Mouse (Mus musculus) forebrain, embryonic 13.5 days (tissue): ENCODE data around the gene Gbf1. TPM values are rescaled to one million over a fixed set of nuclear protein-coding genes. Genes with fewer than 3 reads are reported as not detected.
A peak's percentile ranks its signal among the peaks of the same experiment; 100 is the strongest.

Source experiments
- ATAC-seq: fragments of 200-750 bp; cut with Nextera tagmentation; 2 replicates; pipeline ENCODE4 v1.8.0; 2017
- H3K27ac ChIP-seq: fragments of 300-500 bp; sonication (generic); 2 replicates; pipeline ENCODE4 v1.5.1; 2015; ENCODE audit warnings: inconsistent platforms, mild to moderate bottlenecking, moderate library complexity
- H3K27me3 ChIP-seq: fragments of 300-500 bp; sonication (generic); 2 replicates; pipeline ENCODE4 v1.6.1; 2015; ENCODE audit warnings: mild to moderate bottlenecking, inconsistent platforms
- H3K36me3 ChIP-seq: fragments of 300-500 bp; sonication (generic); 2 replicates; pipeline ENCODE4 v1.6.1; 2015; ENCODE audit warnings: mild to moderate bottlenecking, inconsistent platforms; ENCODE audit not compliant: poor library complexity, severe bottlenecking
- H3K4me1 ChIP-seq: fragments of 300-500 bp; sonication (generic); 2 replicates; pipeline ENCODE4 v1.6.1; 2015; ENCODE audit warnings: inconsistent platforms
- H3K4me2 ChIP-seq: fragments of 300-500 bp; sonication (generic); 2 replicates; pipeline ENCODE4 v1.6.1; 2015; ENCODE audit warnings: inconsistent platforms, mild to moderate bottlenecking, moderate library complexity
- H3K4me3 ChIP-seq: fragments of 300-500 bp; sonication (generic); 2 replicates; pipeline ENCODE4 v1.5.1; 2015; ENCODE audit warnings: mild to moderate bottlenecking, inconsistent platforms
- H3K9ac ChIP-seq: fragments of 300-500 bp; sonication (generic); 2 replicates; pipeline ENCODE4 v1.6.1; 2015; ENCODE audit warnings: mild to moderate bottlenecking, inconsistent platforms
- H3K9me3 ChIP-seq: fragments of 300-500 bp; sonication (generic); replicated peaks from 2 replicates; pipeline ENCODE4 v1.6.1; 2016; ENCODE audit warnings: inconsistent platforms
- WGBS: fragments of 180-500 bp; shearing (Covaris S2); methylation state at CpG from one replicate; pipeline ENCODE4 v1.1.7; 2015; 5-methylcytosine and 5-hydroxymethylcytosine counted together
- polyA plus RNA-seq: library from polyadenylated mRNA; unstranded; fragments of >200 nt; fragmentation: Nextera tagmentation; extraction: Ambion mirVana; gene quantifications from 2 replicates; pipeline ENCODE4 v1.2.1, GENCODE M21; 2015

The Gbf1 gene
- polyA plus RNA-seq, 1 experiment from 2014 or later: 54.4 TPM

- H3K27me3 ChIP-seq: peaks cover 42% of the 10 kb centered on the region
These were observed 153.3 kb downstream of the Gbf1 start for GRCm38 (mm10) chr19:46305432-46306267.

GRCm38 (mm10) chr19:46306268-46306610, 153.9 kb downstream of the Gbf1 start:
- ATAC-seq: no peak
- Histone ChIP-seq H3K4me3 (peak overlapping the region; percentile 56; the same call in 1 of the 2 replicates), H3K9ac (0 out of 2 replicates have a peak overlapping the region, but pooled peaks have one; percentile 12), H3K27ac (no peak overlapping the region), H3K9me3 (no peaks in the 10 kb centered on the region), H3K4me2 (peak overlapping the region; percentile 94), H3K4me1 (peaks cover 28% of the 10 kb centered on the region), H3K36me3 (0 out of 2 replicates have a peak, but pooled peaks cover 4% of the 10 kb centered on the region), H3K27me3 (peaks cover 42% of the 10 kb centered on the region)
- WGBS: 53% methylated on average over 5 of the region's 5 CpGs

More at GRCm38 (mm10) chr19:46305432-46306267, 153.3 kb downstream of the Gbf1 start:
- Histone ChIP-seq H3K27ac (no peak overlapping the region), H3K4me3 (peak overlapping the region; percentile 56), H3K9ac (peak overlapping the region; percentile 69), H3K9me3 (no peaks in the 10 kb centered on the region), H3K36me3 (no peaks in the 10 kb centered on the region), H3K4me1 (peaks cover 28% of the 10 kb centered on the region), H3K4me2 (peak overlapping the region; percentile 94)
- WGBS: under 1% methylated on average over 42 of the region's 43 CpGs
- ATAC-seq: peak; percentile 44

- no peak for ATAC-seq
- H3K9ac ChIP-seq: no peak overlapping the region
- H3K4me1 ChIP-seq: peaks cover 28% of the 10 kb centered on the region
- H3K4me2 ChIP-seq: no peak overlapping the region
- no peaks in the 10 kb centered on the region for H3K9me3 ChIP-seq
- H3K4me3 ChIP-seq: no peak overlapping the region
- H3K27ac ChIP-seq: no peak overlapping the region
- peaks cover 8% of the 10 kb centered on the region; the same call in 1 of the 2 replicates for H3K36me3 ChIP-seq
- WGBS: 90% methylated on average over 9 of the region's 9 CpGs
- H3K27me3 ChIP-seq: peaks cover 42% of the 10 kb centered on the region
These were observed 154.5 kb downstream of the Gbf1 start for GRCm38 (mm10) chr19:46306751-46307289.

- Histone ChIP-seq H3K36me3 (peaks cover 17% of the 10 kb centered on the region; the same call in 1 of the 2 replicates), H3K27me3 (peaks cover 46% of the 10 kb centered on the region), H3K4me2 (no peak overlapping the region), H3K9ac (no peak overlapping the region), H3K4me1 (peaks cover 28% of the 10 kb centered on the region), H3K27ac (no peak overlapping the region), H3K9me3 (no peaks in the 10 kb centered on the region), H3K4me3 (no peak overlapping the region)
- 76% methylated on average over 16 of the region's 16 CpGs for WGBS
- ATAC-seq: no peak
These were observed 155.5 kb downstream of the Gbf1 start for GRCm38 (mm10) chr19:46307781-46308180.

- WGBS: 53% methylated on average over 16 of the region's 16 CpGs
- H3K4me3 ChIP-seq: peak overlapping the region; percentile 42
- H3K4me1 ChIP-seq: peaks cover 28% of the 10 kb centered on the region
- peaks cover 20% of the 10 kb centered on the region; the same call in 1 of the 2 replicates for H3K36me3 ChIP-seq
- H3K27me3 ChIP-seq: peaks cover 51% of the 10 kb centered on the region
- no peak for ATAC-seq
- no peak overlapping the region for H3K27ac ChIP-seq
- H3K4me2 ChIP-seq: peak overlapping the region; percentile 82
- no peak overlapping the region for H3K9ac ChIP-seq
- H3K9me3 ChIP-seq: no peaks in the 10 kb centered on the region
These were observed 156.0 kb downstream of the Gbf1 start for GRCm38 (mm10) chr19:46308303-46308702.

GRCm38 (mm10) chr19:46308706-46309435, 156.6 kb downstream of the Gbf1 start:
- peak overlapping the region; percentile 82 for H3K4me2 ChIP-seq
- peak; percentile 76 for ATAC-seq
- H3K9me3 ChIP-seq: no peaks in the 10 kb centered on the region
- H3K27ac ChIP-seq: no peak overlapping the region
- H3K36me3 ChIP-seq: peaks cover 20% of the 10 kb centered on the region; the same call in 1 of the 2 replicates
- peak overlapping the region; percentile 64 for H3K9ac ChIP-seq
- 1% methylated on average over 47 of the region's 47 CpGs for WGBS
- peaks cover 28% of the 10 kb centered on the region for H3K4me1 ChIP-seq
- peak overlapping the region; percentile 42 for H3K4me3 ChIP-seq
- peaks cover 57% of the 10 kb centered on the region for H3K27me3 ChIP-seq

- H3K27ac ChIP-seq: no peak overlapping the region
- ATAC-seq: no peak
- H3K4me1 ChIP-seq: peaks cover 19% of the 10 kb centered on the region
- no peak overlapping the region for H3K9ac ChIP-seq
- H3K36me3 ChIP-seq: peaks cover 20% of the 10 kb centered on the region; the same call in 1 of the 2 replicates
- 85% methylated on average over 21 of the region's 21 CpGs for WGBS
- H3K27me3 ChIP-seq: peaks cover 63% of the 10 kb centered on the region
- H3K4me3 ChIP-seq: no peak overlapping the region
- no peaks in the 10 kb centered on the region for H3K9me3 ChIP-seq
- no peak overlapping the region for H3K4me2 ChIP-seq
These were observed 157.5 kb downstream of the Gbf1 start for GRCm38 (mm10) chr19:46309651-46310305.

- Histone ChIP-seq H3K4me1 (peaks cover 13% of the 10 kb centered on the region), H3K27me3 (peaks cover 64% of the 10 kb centered on the region), H3K4me2 (no peak overlapping the region), H3K9me3 (no peaks in the 10 kb centered on the region), H3K27ac (no peak overlapping the region), H3K36me3 (peaks cover 20% of the 10 kb centered on the region; the same call in 1 of the 2 replicates), H3K9ac (no peak overlapping the region), H3K4me3 (no peak overlapping the region)
- ATAC-seq: no peak
- WGBS: 83% methylated on average over 11 of the region's 12 CpGs
These were observed 158.1 kb downstream of the Gbf1 start for GRCm38 (mm10) chr19:46310312-46310865.

- Histone ChIP-seq H3K9me3 (no peaks in the 10 kb centered on the region), H3K4me2 (no peak overlapping the region), H3K36me3 (peaks cover 20% of the 10 kb centered on the region; the same call in 1 of the 2 replicates), H3K27ac (no peak overlapping the region), H3K27me3 (peaks cover 64% of the 10 kb centered on the region), H3K4me3 (no peak overlapping the region), H3K9ac (no peak overlapping the region), H3K4me1 (peaks cover 8% of the 10 kb centered on the region)
- ATAC-seq: no peak
- WGBS: 88% methylated on average over 9 of the region's 9 CpGs
These were observed 159.0 kb downstream of the Gbf1 start for GRCm38 (mm10) chr19:46311341-46311740.

- Histone ChIP-seq H3K4me2 (no peak overlapping the region), H3K9me3 (no peaks in the 10 kb centered on the region), H3K27me3 (peaks cover 64% of the 10 kb centered on the region), H3K4me1 (peaks cover 20% of the 10 kb centered on the region), H3K9ac (no peak overlapping the region), H3K36me3 (peaks cover 20% of the 10 kb centered on the region; the same call in 1 of the 2 replicates), H3K4me3 (no peak overlapping the region), H3K27ac (no peak overlapping the region)
- 91% methylated on average over 21 of the region's 21 CpGs for WGBS
- no peak for ATAC-seq
These were observed 160.3 kb downstream of the Gbf1 start for GRCm38 (mm10) chr19:46312566-46312965.

GRCm38 (mm10) chr19:46313116-46313515, 160.8 kb downstream of the Gbf1 start:
- WGBS: 89% methylated on average over 9 of the region's 9 CpGs
- ATAC-seq: no peak

More at GRCm38 (mm10) chr19:46313116-46313515, 160.8 kb downstream of the Gbf1 start:
- peaks cover 26% of the 10 kb centered on the region for H3K4me1 ChIP-seq
- H3K4me3 ChIP-seq: no peak overlapping the region
- H3K36me3 ChIP-seq: peaks cover 20% of the 10 kb centered on the region; the same call in 1 of the 2 replicates
- H3K4me2 ChIP-seq: no peak overlapping the region
- H3K9ac ChIP-seq: no peak overlapping the region
- no peak overlapping the region for H3K27ac ChIP-seq
- peaks cover 64% of the 10 kb centered on the region for H3K27me3 ChIP-seq
- no peaks in the 10 kb centered on the region for H3K9me3 ChIP-seq
